Mouse (Mus musculus): ENCODE measurements around the gene Cstf3.

DNA sequence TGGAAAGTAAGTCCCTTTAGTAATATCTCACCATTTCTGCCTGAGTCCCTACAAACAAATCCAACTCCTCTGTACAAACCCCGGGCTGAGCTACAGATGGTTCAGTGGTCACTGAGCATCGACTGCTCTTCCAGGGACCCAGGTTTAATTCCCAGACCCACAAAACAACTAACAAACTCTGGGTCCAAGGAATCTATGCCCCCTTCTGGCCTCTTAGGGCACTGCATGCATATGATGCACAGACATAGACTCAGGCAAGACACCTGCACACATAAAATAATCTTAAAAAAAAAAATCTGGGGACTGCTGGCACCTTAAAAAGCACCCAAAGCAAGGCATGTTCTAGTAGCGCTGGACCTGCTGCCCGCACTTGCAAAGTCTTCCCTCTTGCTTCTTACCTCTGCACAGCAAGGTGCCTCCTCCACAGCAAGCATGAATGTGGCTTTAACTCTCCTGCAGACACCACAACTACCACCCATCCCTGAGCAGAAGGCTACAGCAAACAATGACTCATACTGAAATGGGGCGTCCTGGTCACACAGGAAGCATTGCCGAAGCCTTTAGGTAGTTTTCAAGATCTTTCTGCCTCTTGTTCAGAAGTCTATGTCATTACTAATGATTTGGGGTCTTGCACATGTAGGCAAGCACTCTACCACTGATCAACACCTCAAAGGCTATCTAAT lies 78.9 kb downstream of the Cstf3 start:
- TF ChIP-seq CTCF (IDR thresholded peaks at IDR 0.05; ENCODE audit: extremely low read depth, insufficient read depth, insufficient read length, insufficient replicate concordance) (no peak), POLR2A (IDR thresholded peaks at IDR 0.05; ENCODE audit: low read depth, low read length) (no peak)

All from spleen, adult 2 months (tissue).